Mouse (Mus musculus): Measurements from ENCODE around the gene Slc23a4.
A peak's percentile ranks its signal among the peaks of the same experiment; 100 is the strongest.

Gene Slc23a4

GRCm38 (mm10) chr6:34988081-34988761, at the start of gene Slc23a4:
TSS of gene Slc23a4 (minus strand) at chr6:34988404.
- no peak for DNase-seq (ENCODE audit: extremely low read depth, insufficient read length, low spot score)

- DNase-seq (ENCODE audit: extremely low read depth, insufficient read length, low spot score) = no peak
Measured at GRCm38 (mm10) chr6:35033341-35033740, 45.1 kb upstream of the Slc23a4 start.

GRCm38 (mm10) chr6:35032704-35033103, 44.5 kb upstream of the Slc23a4 start:
- DNase-seq (ENCODE audit: extremely low read depth, insufficient read length, low spot score) = no peak

- no peak for DNase-seq (ENCODE audit: extremely low read depth, insufficient read length, low spot score)
Measured at GRCm38 (mm10) chr6:35030811-35031210, 42.6 kb upstream of the Slc23a4 start.

- no peak for DNase-seq (ENCODE audit: extremely low read depth, insufficient read length, low spot score)
Measured at GRCm38 (mm10) chr6:35030226-35030625, 42.0 kb upstream of the Slc23a4 start.

GRCm38 (mm10) chr6:35028023-35028422, 39.8 kb upstream of the Slc23a4 start:
- DNase-seq (ENCODE audit: extremely low read depth, insufficient read length, low spot score) = no peak

- no peak for DNase-seq (ENCODE audit: extremely low read depth, insufficient read length, low spot score)
Measured at GRCm38 (mm10) chr6:35027257-35027656, 39.1 kb upstream of the Slc23a4 start.

- DNase-seq (ENCODE audit: extremely low read depth, insufficient read length, low spot score) = no peak
Measured at GRCm38 (mm10) chr6:35016624-35017023, 28.4 kb upstream of the Slc23a4 start.

GRCm38 (mm10) chr6:35011953-35012352, 23.7 kb upstream of the Slc23a4 start:
- DNase-seq (ENCODE audit: extremely low read depth, insufficient read length, low spot score) = no peak

- no peak for DNase-seq (ENCODE audit: extremely low read depth, insufficient read length, low spot score)
Measured at GRCm38 (mm10) chr6:35010705-35011104, 22.5 kb upstream of the Slc23a4 start.

- no peak for DNase-seq (ENCODE audit: extremely low read depth, insufficient read length, low spot score)
Measured at GRCm38 (mm10) chr6:35002261-35002669, 14.1 kb upstream of the Slc23a4 start.

- DNase-seq (ENCODE audit: extremely low read depth, insufficient read length, low spot score) = no peak
Measured at GRCm38 (mm10) chr6:34999101-34999500, 10.9 kb upstream of the Slc23a4 start.

GRCm38 (mm10) chr6:34996496-34996895, 8.3 kb upstream of the Slc23a4 start:
- no peak for DNase-seq (ENCODE audit: extremely low read depth, insufficient read length, low spot score)

GRCm38 (mm10) chr6:34995265-34995681, 7.1 kb upstream of the Slc23a4 start:
- DNase-seq (ENCODE audit: extremely low read depth, insufficient read length, low spot score) = peak; percentile 61

GRCm38 (mm10) chr6:34994692-34995091, 6.5 kb upstream of the Slc23a4 start:
- DNase-seq (ENCODE audit: extremely low read depth, insufficient read length, low spot score) = no peak

GRCm38 (mm10) chr6:34989263-34989662, 1.1 kb upstream of the Slc23a4 start:
- no peak for DNase-seq (ENCODE audit: extremely low read depth, insufficient read length, low spot score)

GRCm38 (mm10) chr6:34987085-34987645, 1.0 kb downstream of the Slc23a4 start:
- DNase-seq (ENCODE audit: extremely low read depth, insufficient read length, low spot score) = no peak

- DNase-seq (ENCODE audit: extremely low read depth, insufficient read length, low spot score) = no peak
Measured at GRCm38 (mm10) chr6:34980661-34981060, 7.5 kb downstream of the Slc23a4 start.

GRCm38 (mm10) chr6:34979291-34979690, 8.9 kb downstream of the Slc23a4 start:
- DNase-seq (ENCODE audit: extremely low read depth, insufficient read length, low spot score) = no peak

- DNase-seq (ENCODE audit: extremely low read depth, insufficient read length, low spot score) = no peak
Measured at GRCm38 (mm10) chr6:34971181-34971580, 17.0 kb downstream of the Slc23a4 start.

- DNase-seq (ENCODE audit: extremely low read depth, insufficient read length, low spot score) = no peak
Measured at GRCm38 (mm10) chr6:34965819-34966539, 22.2 kb downstream of the Slc23a4 start.

- DNase-seq (ENCODE audit: extremely low read depth, insufficient read length, low spot score) = no peak
Measured at GRCm38 (mm10) chr6:34964550-34964949, 23.7 kb downstream of the Slc23a4 start.
